Mouse (Mus musculus) brain, embryonic 14.5 days (tissue): ENCODE data around the gene Hoxb1. TPM values are rescaled to one million over a fixed set of nuclear protein-coding genes. Genes with fewer than 3 reads are reported as not detected.

Experiments used
- DNase-seq: peaks from one replicate; pipeline ENCODE4 v3.0.0-alpha.2; 2011; ENCODE audit warnings: low read depth
- CTCF ChIP-seq: fragments of 200-500 bp; IDR thresholded peaks from 2 replicates; pipeline ENCODE4 v1.5.1; 2012; ENCODE audit warnings: inconsistent platforms, mild to moderate bottlenecking, moderate library complexity, borderline replicate concordance; ENCODE audit not compliant: insufficient read depth, insufficient read length; ENCODE audit errors: extremely low read depth
- POLR2A ChIP-seq: fragments of 200-500 bp; IDR thresholded peaks from 2 replicates; pipeline ENCODE4 v1.6.1; 2012; ENCODE audit warnings: mild to moderate bottlenecking, inconsistent platforms, borderline replicate concordance; ENCODE audit not compliant: poor library complexity, insufficient read depth, insufficient read length, severe bottlenecking; ENCODE audit errors: extremely low read depth
- polyA plus RNA-seq: library from polyadenylated mRNA; depleted of rRNA; stranded (reverse); fragments of >200 nt; gene quantifications from 2 replicates; pipeline ENCODE4 v1.2.3, GENCODE M21; 2012

Hoxb1 gene
- polyA plus RNA-seq, 1 experiment: 0.04 TPM

GRCm38 (mm10) chr11:96346916-96347520 lies 18.5 kb upstream of the Hoxb1 start:
- TF ChIP-seq POLR2A (no peak), CTCF (no peak)
- DNase-seq: no peak

- no peak for TF ChIP-seq POLR2A
- TF ChIP-seq CTCF: no peak
- no peak for DNase-seq
Observed at GRCm38 (mm10) chr11:96347717-96348116, 17.8 kb upstream of the Hoxb1 start.

- DNase-seq: no peak
- no peak for TF ChIP-seq POLR2A
- no peak for TF ChIP-seq CTCF
Observed at GRCm38 (mm10) chr11:96348141-96348928, 17.2 kb upstream of the Hoxb1 start.

- no peak for DNase-seq
- TF ChIP-seq POLR2A (no peak), CTCF (no peak)
Observed at GRCm38 (mm10) chr11:96348988-96349387, 16.6 kb upstream of the Hoxb1 start.

- no peak for DNase-seq
- TF ChIP-seq POLR2A: no peak
- TF ChIP-seq CTCF: no peak
Observed at GRCm38 (mm10) chr11:96349491-96350340, 15.8 kb upstream of the Hoxb1 start.

- TF ChIP-seq CTCF (no peak), POLR2A (no peak)
- DNase-seq: no peak
Observed at GRCm38 (mm10) chr11:96350341-96350624, 15.3 kb upstream of the Hoxb1 start, which contains the start of gene Hoxb2. Hoxb2 (plus strand) TSS chr11:96350525.

GRCm38 (mm10) chr11:96350791-96351190 lies 14.8 kb upstream of the Hoxb1 start:
- no peak for DNase-seq
- no peak for TF ChIP-seq POLR2A
- no peak for TF ChIP-seq CTCF

GRCm38 (mm10) chr11:96351312-96351711 lies 14.2 kb upstream of the Hoxb1 start:
- peak; percentile 35 for DNase-seq

GRCm38 (mm10) chr11:96351831-96352230 lies 13.7 kb upstream of the Hoxb1 start:
- DNase-seq: peak; percentile 24
- no peak for TF ChIP-seq CTCF
- TF ChIP-seq POLR2A: no peak

More at GRCm38 (mm10) chr11:96351312-96351711, 14.2 kb upstream of the Hoxb1 start:
- TF ChIP-seq CTCF (no peak), POLR2A (no peak)

- peak; percentile 57 for DNase-seq
- no peak for TF ChIP-seq POLR2A
- no peak for TF ChIP-seq CTCF
Observed at GRCm38 (mm10) chr11:96352691-96353521, 12.6 kb upstream of the Hoxb1 start.

- TF ChIP-seq POLR2A: no peak
- no peak for TF ChIP-seq CTCF
- DNase-seq: peak; percentile 68
Observed at GRCm38 (mm10) chr11:96353522-96353841, 12.1 kb upstream of the Hoxb1 start.

GRCm38 (mm10) chr11:96353939-96354338 lies 11.6 kb upstream of the Hoxb1 start:
- no peak for TF ChIP-seq POLR2A
- TF ChIP-seq CTCF: no peak
- peak; percentile 53 for DNase-seq
